Mouse (Mus musculus) bone marrow, adult 2 months (tissue): Measurements from ENCODE around the gene Glb1l3.

Experiments used
- CTCF ChIP-seq: fragments of 200-500 bp; IDR thresholded peaks from 2 replicates; pipeline ENCODE4 v1.5.1; 2011; ENCODE audit warnings: low read length, control low read depth; ENCODE audit not compliant: control insufficient read depth, insufficient read depth
- POLR2A ChIP-seq: fragments of 200-500 bp; IDR thresholded peaks from 2 replicates; pipeline ENCODE4 v1.6.1; 2011; ENCODE audit warnings: low read depth, mild to moderate bottlenecking, control low read depth, low read length, borderline replicate concordance; ENCODE audit not compliant: control insufficient read depth

DNA sequence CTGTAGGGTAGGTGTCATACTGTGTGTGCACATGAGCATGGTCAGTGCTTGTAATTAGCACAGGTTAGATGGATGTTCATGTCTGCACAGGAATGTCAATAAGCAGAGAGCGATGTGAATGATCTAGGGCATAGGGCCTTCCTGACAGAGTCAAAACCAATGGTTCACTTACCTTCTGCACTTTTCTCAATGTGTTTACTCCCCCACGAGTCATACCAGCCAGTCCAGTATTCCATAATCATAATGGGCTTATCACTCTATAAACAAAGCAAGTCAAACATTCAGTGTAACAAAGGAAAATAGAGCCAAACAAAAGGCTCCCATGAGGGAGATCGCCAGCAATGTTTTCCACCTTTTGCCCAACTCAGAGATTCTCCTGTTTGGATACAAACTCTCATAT lies 29.6 kb downstream of the Glb1l3 start:
- no peak for TF ChIP-seq POLR2A
- TF ChIP-seq CTCF, result no peak
